Mouse (Mus musculus): Measurements from ENCODE around the gene Zfp119b. TPM values are rescaled to one million over a fixed set of nuclear protein-coding genes. Genes with fewer than 3 reads are reported as not detected.

Gene Zfp119b
- polyA plus RNA-seq (2012; ENCODE audit: low replicate concordance) = 0.09 TPM in 1 of 2 replicates, not detected in the other

DNA sequence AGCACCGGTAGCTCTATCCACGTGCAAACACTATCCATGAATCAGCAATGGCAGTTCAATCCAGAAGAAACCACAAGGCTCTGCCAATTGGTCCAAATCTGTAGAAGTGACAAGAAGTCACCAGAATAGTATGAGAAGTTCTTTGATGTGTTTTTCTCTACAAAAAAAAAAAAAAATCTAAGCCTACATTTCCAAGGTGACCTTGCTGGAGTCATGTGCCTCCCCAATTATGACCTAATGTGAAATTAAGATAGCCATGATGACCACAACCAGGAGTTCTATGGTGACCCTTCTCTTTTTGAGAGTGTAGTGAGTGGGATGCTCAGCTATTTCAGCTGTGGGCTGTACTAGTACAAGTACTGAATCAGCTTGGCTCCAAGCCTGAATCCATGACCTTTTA, at the start of gene Zfp119b:
Gene Zfp119b (minus strand): TSS at position 101 of the 400 bp plus-strand sequence.

GRCm38 (mm10) chr17:55986030-55986961, 37.0 kb upstream of the Zfp119b start, which contains the start of gene Fsd1:
TSS of gene Fsd1 (plus strand) at chr17:55986509.

GRCm38 (mm10) chr17:55969966-55970891, 20.9 kb upstream of the Zfp119b start, which contains the start of gene Shd:
TSS of gene Shd (plus strand) at chr17:55970467.

GRCm38 (mm10) chr17:55958918-55959728, 9.8 kb upstream of the Zfp119b start, which contains the start of gene Yju2:
TSS of gene Yju2 (plus strand) at chr17:55959099.

DNA sequence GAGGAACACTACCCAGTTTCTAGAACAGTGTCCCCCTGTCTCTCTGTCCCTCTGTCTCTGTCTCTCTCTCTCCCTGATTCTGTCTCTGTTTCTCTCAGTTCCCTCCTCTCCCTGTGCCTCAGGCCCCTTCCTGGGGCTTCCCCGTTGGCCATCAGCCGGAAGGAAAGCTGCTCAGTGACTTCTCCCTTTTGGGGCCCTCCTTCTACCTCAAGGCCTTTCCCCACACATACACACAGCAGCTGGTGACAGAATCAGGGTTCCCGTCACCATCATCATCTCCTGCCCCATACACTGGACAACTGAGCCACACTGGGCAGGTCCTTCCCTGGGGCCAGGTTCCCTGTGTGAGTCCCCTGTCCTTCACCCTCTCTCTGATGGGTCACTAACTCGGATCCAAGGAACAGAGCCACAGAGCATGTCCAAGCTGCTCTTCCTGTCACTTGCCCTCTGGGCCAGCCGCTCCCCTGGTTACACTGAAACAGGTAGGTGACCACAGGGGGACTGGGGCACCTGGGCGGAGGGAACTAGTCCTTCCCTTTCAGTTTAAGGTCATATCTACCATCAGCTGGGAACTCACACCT, 3.2 kb upstream of the Zfp119b start, which contains the start of gene Ebi3:
Gene Ebi3 (plus strand): TSS at position 194 of the 581 bp plus-strand sequence.

Other genes starting within 250 kb of the Zfp119b start
- 0.38 and 1.3 TPM in 2 replicates for gene Pot1b, start 236.9 kb downstream of the Zfp119b start, polyA plus RNA-seq (2012; ENCODE audit: low replicate concordance)
- 0.25 and 0.88 TPM in 2 replicates for gene Adgre4, start 199.5 kb downstream of the Zfp119b start, polyA plus RNA-seq (2012; ENCODE audit: low replicate concordance)
- gene Zfp119a, start 70.6 kb downstream of the Zfp119b start, polyA plus RNA-seq (2012; ENCODE audit: low replicate concordance) = 0.08 and 0.11 TPM in 2 replicates
- 1.2 TPM in 1 of 2 replicates, not detected in the other for gene Zfp959, start 57.4 kb downstream of the Zfp119b start, polyA plus RNA-seq (2012; ENCODE audit: low replicate concordance)
- gene Ebi3, start 3.1 kb upstream of the Zfp119b start, polyA plus RNA-seq (2012; ENCODE audit: low replicate concordance) = 14.7 and 15.6 TPM in 2 replicates
- 15.2 and 32.7 TPM in 2 replicates for gene Yju2, start 9.6 kb upstream of the Zfp119b start, polyA plus RNA-seq (2012; ENCODE audit: low replicate concordance)
- gene Shd, start 21.0 kb upstream of the Zfp119b start, polyA plus RNA-seq (2012; ENCODE audit: low replicate concordance) = 0.32 and 1.6 TPM in 2 replicates
- not detected in 2 replicates for gene Fsd1, start 37.0 kb upstream of the Zfp119b start, polyA plus RNA-seq (2012; ENCODE audit: low replicate concordance)
- gene Stap2, start 56.1 kb upstream of the Zfp119b start, polyA plus RNA-seq (2012; ENCODE audit: low replicate concordance) = 0.38 and 0.97 TPM in 2 replicates
- 23.3 and 25.1 TPM in 2 replicates for gene Mpnd, start 56.2 kb upstream of the Zfp119b start, polyA plus RNA-seq (2012; ENCODE audit: low replicate concordance)
- gene Sh3gl1, start 87.1 kb upstream of the Zfp119b start, polyA plus RNA-seq (2012; ENCODE audit: low replicate concordance) = 80.1 and 88.3 TPM in 2 replicates
- gene Chaf1a, start 90.9 kb upstream of the Zfp119b start, polyA plus RNA-seq (2012; ENCODE audit: low replicate concordance) = 28.2 and 45.2 TPM in 2 replicates
- 34.3 and 40.9 TPM in 2 replicates for gene Ubxn6, start 125.5 kb upstream of the Zfp119b start, polyA plus RNA-seq (2012; ENCODE audit: low replicate concordance)
- gene Hdgfl2, start 130.1 kb upstream of the Zfp119b start, polyA plus RNA-seq (2012; ENCODE audit: low replicate concordance) = 103 and 249 TPM in 2 replicates
- gene Plin4, start 160.3 kb upstream of the Zfp119b start, polyA plus RNA-seq (2012; ENCODE audit: low replicate concordance) = not detected in 2 replicates
- gene Plin5, start 168.1 kb upstream of the Zfp119b start, polyA plus RNA-seq (2012; ENCODE audit: low replicate concordance) = 0.19 TPM in 1 of 2 replicates, not detected in the other
- gene Lrg1, start 172.5 kb upstream of the Zfp119b start, polyA plus RNA-seq (2012; ENCODE audit: low replicate concordance) = 52.9 and 55.2 TPM in 2 replicates
- gene Sema6b, start 190.8 kb upstream of the Zfp119b start, polyA plus RNA-seq (2012; ENCODE audit: low replicate concordance) = 6.4 and 7.7 TPM in 2 replicates
- 1.6 and 2.5 TPM in 2 replicates for gene Tnfaip8l1, start 213.0 kb upstream of the Zfp119b start, polyA plus RNA-seq (2012; ENCODE audit: low replicate concordance)
- 15.6 and 36.0 TPM in 2 replicates for gene Mydgf, start 234.4 kb upstream of the Zfp119b start, polyA plus RNA-seq (2012; ENCODE audit: low replicate concordance)

Measured in leukemia stem cell, adult 10-12 weeks (primary cell).